Mouse (Mus musculus) thymus, adult 2 months (tissue): ENCODE results near the gene Mmp19. TPM values are rescaled to one million over a fixed set of nuclear protein-coding genes. Genes with fewer than 3 reads are reported as not detected.

ENCODE experiments used
- DNase-seq: peaks from one replicate; pipeline ENCODE4 v3.0.0; 2021
- H3K27ac ChIP-seq: fragments of 200-500 bp; 2 replicates; pipeline ENCODE4 v1.5.1; 2012; ENCODE audit warnings: low read length, control low read depth; ENCODE audit not compliant: control insufficient read depth, insufficient read depth
- H3K27me3 ChIP-seq: fragments of 200-500 bp; 2 replicates; pipeline ENCODE4 v1.6.1; 2012; ENCODE audit warnings: mild to moderate bottlenecking, low read length, moderate library complexity, mixed read lengths; ENCODE audit not compliant: control insufficient read depth, insufficient read depth
- H3K36me3 ChIP-seq: fragments of 200-500 bp; 2 replicates; pipeline ENCODE4 v1.6.1; 2012; ENCODE audit warnings: mild to moderate bottlenecking, low read length, moderate library complexity; ENCODE audit not compliant: control insufficient read depth, insufficient read depth
- H3K4me1 ChIP-seq: fragments of 200-500 bp; replicated peaks from 2 replicates; pipeline ENCODE4 v1.6.1; 2012; ENCODE audit warnings: low read length; ENCODE audit not compliant: control insufficient read depth, insufficient read depth
- H3K4me3 ChIP-seq: fragments of 200-500 bp; 2 replicates; pipeline ENCODE4 v1.5.1; 2012; ENCODE audit warnings: mild to moderate bottlenecking, low read length, control low read depth, moderate library complexity; ENCODE audit not compliant: control insufficient read depth, insufficient read depth
- CTCF ChIP-seq: fragments of 200-500 bp; IDR thresholded peaks from 2 replicates; pipeline ENCODE4 v1.5.1; 2012; ENCODE audit warnings: mild to moderate bottlenecking, control low read depth, low read length, moderate library complexity, borderline replicate concordance; ENCODE audit not compliant: control insufficient read depth, poor library complexity, insufficient read depth; ENCODE audit errors: extremely low read depth
- POLR2A ChIP-seq: fragments of 200-500 bp; IDR thresholded peaks from 2 replicates; pipeline ENCODE4 v1.6.1; 2012; ENCODE audit warnings: mild to moderate bottlenecking, low read length, control low read depth, moderate library complexity; ENCODE audit not compliant: control insufficient read depth, poor library complexity, insufficient read depth; ENCODE audit errors: extremely low read depth
- WGBS: fragments of 180-500 bp; shearing (Covaris S2); methylation state at CpG from one replicate; pipeline ENCODE4 v1.1.7; 2018; 5-methylcytosine and 5-hydroxymethylcytosine counted together
- polyA plus RNA-seq: library from polyadenylated mRNA; depleted of rRNA; stranded (reverse); fragments of >200 nt; gene quantifications from 2 replicates; pipeline ENCODE4 v1.2.3, GENCODE M21; 2012

Gene Mmp19
- polyA plus RNA-seq, 1 experiment: 1.8 TPM

DNA sequence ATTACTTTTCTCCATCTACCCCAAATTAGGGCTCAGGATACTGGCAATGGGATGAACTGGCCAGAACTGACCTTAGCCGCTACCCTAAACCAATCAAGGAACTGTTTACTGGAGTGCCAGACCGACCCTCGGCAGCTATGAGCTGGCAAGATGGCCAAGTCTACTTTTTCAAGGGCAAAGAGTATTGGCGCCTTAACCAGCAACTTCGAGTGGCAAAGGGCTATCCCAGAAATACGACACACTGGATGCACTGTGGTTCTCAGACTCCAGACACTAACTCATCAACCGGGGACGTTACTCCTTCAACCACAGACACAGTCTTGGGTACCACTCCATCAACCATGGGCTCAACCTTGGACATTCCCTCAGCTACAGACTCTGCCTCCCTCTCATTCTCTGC is 8.0 kb downstream of the Mmp19 start:
- DNase-seq: no peak
- no peak overlapping the region for H3K4me3 ChIP-seq
- no peak for TF ChIP-seq CTCF
- TF ChIP-seq POLR2A: no peak
- 97% methylated on average over 8 of the region's 8 CpGs for WGBS
- no peaks in the 10 kb centered on the region for H3K27me3 ChIP-seq
- peaks cover 3% of the 10 kb centered on the region for H3K4me1 ChIP-seq
- no peak overlapping the region for H3K27ac ChIP-seq
- no peaks in the 10 kb centered on the region for H3K36me3 ChIP-seq

DNA sequence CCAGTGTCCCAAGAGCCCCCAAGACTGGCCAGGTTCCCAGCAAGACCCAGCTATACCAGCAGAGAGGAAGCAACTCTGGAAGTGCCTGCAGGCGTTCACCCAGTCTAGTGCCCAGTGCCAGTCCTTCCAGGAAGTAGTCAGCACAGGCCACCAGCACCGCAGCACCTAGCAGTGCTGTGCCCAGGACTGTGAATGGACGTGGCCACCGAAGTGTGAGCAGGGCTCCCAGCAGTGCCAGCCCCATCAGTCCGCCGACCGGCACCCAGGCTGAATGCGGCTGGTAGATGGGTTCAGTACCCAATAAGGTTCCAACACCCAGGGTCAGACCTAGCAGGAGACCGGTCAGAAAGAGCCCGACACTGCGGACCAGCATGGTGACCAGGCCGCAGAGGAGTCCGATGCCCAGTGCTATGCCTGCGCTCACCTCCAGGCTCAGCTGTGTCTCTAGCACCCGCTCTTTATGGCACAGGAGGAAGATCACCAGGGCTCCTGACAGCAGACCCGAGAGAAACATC is 11.3 kb downstream of the Mmp19 start:
- Histone ChIP-seq H3K27me3 (no peaks in the 10 kb centered on the region), H3K4me3 (no peak overlapping the region), H3K27ac (no peak overlapping the region), H3K36me3 (no peaks in the 10 kb centered on the region), H3K4me1 (peaks cover 20% of the 10 kb centered on the region)
- TF ChIP-seq POLR2A (no peak), CTCF (no peak)
- WGBS: 95% methylated on average over 16 of the region's 16 CpGs
- DNase-seq: no peak

DNA sequence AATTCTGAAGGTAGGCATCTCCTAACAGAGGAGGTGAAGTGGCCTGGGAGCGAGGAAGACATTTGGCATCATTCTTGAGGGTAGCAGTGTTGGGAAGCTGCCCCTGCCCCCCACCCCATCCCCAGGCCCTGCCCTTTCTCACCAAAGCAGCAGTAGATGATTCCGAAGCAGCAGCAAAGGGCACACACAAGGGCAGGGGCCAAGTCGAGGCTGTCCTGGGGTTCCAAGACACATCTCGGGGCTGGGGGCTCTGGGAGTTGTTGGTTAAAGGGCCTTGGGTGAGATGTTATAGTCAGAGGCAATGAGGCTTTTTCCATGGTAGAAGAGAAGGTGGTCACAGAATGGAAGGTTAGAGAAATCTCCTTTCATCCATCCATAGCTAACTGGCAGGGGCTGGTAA is 12.2 kb downstream of the Mmp19 start:
- no peak overlapping the region for H3K27ac ChIP-seq
- no peak for TF ChIP-seq CTCF
- no peak for TF ChIP-seq POLR2A
- H3K27me3 ChIP-seq: no peaks in the 10 kb centered on the region
- 92% methylated on average over 4 of the region's 4 CpGs for WGBS
- DNase-seq: no peak
- no peak overlapping the region for H3K4me3 ChIP-seq
- H3K4me1 ChIP-seq: peaks cover 23% of the 10 kb centered on the region
- H3K36me3 ChIP-seq: no peaks in the 10 kb centered on the region

DNA sequence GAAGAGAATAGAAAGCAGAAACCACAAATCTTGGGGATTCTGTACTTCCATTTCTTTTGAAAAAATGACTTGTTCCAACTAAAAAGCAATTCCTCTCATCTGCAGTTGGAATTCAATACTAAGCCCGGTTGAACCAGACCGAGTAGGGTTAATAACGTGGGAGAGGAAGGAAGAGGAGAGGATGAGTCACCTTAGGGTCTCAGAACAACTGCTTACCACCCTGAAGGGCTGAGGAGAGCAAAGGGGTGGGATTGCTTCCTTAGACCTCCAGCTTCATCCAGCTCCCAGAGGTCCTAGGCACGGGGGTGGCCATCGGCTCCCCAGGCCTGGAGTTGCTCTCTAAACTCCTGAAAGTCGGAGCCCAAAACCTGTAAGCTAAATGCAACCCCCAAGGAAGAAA is 12.7 kb downstream of the Mmp19 start:
- DNase-seq: no peak
- Histone ChIP-seq H3K4me3 (no peak overlapping the region), H3K4me1 (peaks cover 26% of the 10 kb centered on the region), H3K36me3 (no peaks in the 10 kb centered on the region), H3K27me3 (no peaks in the 10 kb centered on the region), H3K27ac (no peak overlapping the region)
- WGBS: 13% methylated on average over 6 of the region's 6 CpGs
- TF ChIP-seq POLR2A: no peak
- TF ChIP-seq CTCF: no peak

DNA sequence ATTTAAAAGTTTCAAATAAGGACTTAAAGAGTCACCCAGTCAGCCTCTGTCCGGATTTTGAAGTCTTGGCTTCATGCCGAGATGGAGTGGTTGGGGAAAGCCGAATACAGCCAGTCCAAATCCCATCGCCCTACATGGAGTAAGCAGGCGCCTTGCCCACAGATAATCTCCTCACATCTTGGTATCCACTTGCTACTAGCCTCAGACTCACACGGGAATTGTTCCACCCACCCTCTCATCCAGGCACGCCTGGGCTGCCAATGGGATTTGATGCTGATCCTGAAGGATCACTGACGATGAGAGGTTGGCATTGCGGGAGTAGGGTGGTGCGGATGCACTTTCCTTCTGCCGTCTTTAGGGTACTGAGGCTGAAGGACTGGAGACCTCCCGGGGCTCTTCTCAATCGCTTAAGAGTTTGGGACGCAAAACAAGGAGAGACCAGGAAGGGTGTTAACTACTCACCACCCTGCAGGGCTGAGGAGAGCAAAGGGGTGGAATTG is 13.1 kb downstream of the Mmp19 start, which contains the start of gene Dnajc14:
TSS of gene Dnajc14 (plus strand) at position 292 of the 500 bp plus-strand sequence.
- H3K27me3 ChIP-seq: no peaks in the 10 kb centered on the region
- H3K4me1 ChIP-seq: peaks cover 28% of the 10 kb centered on the region
- peak within 1 kb of the TSS; percentile 80 for H3K4me3 ChIP-seq
- peak within 1 kb of the TSS; percentile 79 for H3K27ac ChIP-seq
- WGBS: 8% methylated on average over 14 of the region's 14 CpGs
- peak; percentile 28 for DNase-seq
- no peaks in the 10 kb centered on the region for H3K36me3 ChIP-seq
- no peak for TF ChIP-seq POLR2A
- TF ChIP-seq CTCF: no peak

DNA sequence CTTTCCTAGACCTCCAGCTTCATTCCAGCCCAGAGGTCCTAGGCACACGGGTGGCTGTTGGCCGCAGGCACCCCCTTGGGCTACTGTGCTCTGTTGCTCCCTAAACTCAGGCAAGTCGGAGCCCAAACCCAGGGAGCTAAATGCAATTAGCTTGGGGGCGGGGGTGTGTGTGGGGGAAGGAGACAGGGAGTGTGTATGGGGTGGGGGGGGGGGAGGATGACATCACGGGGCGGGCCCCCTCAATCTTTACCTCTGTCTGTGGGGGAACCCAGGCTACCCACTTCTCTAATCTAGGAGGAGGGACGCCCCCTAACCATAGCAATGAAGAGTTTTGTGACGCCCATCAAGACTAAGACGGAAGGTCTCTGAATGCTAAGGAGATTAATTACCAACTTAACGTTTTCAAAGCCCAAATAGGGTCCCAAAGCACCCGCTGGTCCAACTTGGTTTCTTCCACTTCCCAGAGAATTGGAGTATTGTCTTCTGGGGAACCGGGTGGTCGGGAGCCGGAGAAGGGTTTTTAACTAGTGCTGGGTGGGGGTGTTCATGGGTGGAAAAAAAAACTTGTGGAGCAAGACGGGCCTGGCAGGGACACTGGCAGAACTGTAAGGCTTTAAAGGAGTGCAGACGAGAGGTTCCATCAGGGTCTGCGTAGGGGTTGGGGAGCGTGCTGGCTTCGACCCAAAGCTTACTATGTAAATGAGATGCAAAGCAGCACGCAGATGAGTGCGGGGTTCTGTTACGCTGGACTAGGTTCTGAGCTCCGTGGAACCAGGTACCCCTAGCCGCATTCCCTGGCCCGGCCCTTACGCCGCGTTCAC is 13.8 kb downstream of the Mmp19 start, which contains the start of gene Tmem198b:
TSS of gene Tmem198b (minus strand) at position 100 of the 821 bp plus-strand sequence.
- H3K4me3 ChIP-seq: peak within 1 kb of the TSS; percentile 80
- H3K27me3 ChIP-seq: no peaks in the 10 kb centered on the region
- TF ChIP-seq POLR2A (no peak), CTCF (no peak)
- H3K36me3 ChIP-seq: no peaks in the 10 kb centered on the region
- peak within 1 kb of the TSS; percentile 79 for H3K27ac ChIP-seq
- peak; percentile 57 for DNase-seq
- peaks cover 30% of the 10 kb centered on the region for H3K4me1 ChIP-seq
- under 1% methylated on average over 27 of the region's 28 CpGs for WGBS
